Mouse (Mus musculus) mouse embryonic stem cell (cell line): ENCODE measurements around the gene Tamm41.

Source experiments
- in situ Hi-C, 2 experiments: fragments of 300-500 bp; cut with MboI; formaldehyde crosslinking; loops; 1 replicate in 1 of 2; 3 replicates in 1 of 2; pipeline ENCODE4 v1.14.3; 2019 to 2020; ENCODE audit warnings: low sequenced_read_pairs in 2 of 2, low pct_unique_long_range_greater_than_20kb in 1 of 2, mixed read lengths in 1 of 2; ENCODE audit not compliant: unreplicated experiment in 1 of 2

Tamm41 gene

GRCm38 (mm10) chr6:114961276-114962068, 76.2 kb downstream of the Tamm41 start:
- in situ Hi-C loops: no loop called here

DNA sequence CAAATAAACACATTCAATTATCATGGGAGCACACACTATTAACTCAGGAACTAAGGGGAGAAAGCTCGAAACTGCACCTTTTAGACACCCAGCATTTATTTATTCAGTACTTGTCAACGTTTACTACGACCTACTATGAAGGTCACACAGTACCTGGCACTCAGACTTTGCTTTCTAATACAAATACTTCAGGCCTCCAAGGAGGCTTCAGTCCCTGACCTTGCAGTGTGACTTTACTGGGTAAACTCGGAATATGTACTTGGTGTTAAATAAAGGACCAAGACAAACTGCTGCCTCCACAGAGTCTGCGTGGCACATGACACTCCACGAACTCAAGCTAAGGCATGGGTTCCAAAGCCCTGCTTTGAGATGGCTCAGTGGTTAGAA, 78.7 kb downstream of the Tamm41 start:
- in situ Hi-C loops: no loop called here

DNA sequence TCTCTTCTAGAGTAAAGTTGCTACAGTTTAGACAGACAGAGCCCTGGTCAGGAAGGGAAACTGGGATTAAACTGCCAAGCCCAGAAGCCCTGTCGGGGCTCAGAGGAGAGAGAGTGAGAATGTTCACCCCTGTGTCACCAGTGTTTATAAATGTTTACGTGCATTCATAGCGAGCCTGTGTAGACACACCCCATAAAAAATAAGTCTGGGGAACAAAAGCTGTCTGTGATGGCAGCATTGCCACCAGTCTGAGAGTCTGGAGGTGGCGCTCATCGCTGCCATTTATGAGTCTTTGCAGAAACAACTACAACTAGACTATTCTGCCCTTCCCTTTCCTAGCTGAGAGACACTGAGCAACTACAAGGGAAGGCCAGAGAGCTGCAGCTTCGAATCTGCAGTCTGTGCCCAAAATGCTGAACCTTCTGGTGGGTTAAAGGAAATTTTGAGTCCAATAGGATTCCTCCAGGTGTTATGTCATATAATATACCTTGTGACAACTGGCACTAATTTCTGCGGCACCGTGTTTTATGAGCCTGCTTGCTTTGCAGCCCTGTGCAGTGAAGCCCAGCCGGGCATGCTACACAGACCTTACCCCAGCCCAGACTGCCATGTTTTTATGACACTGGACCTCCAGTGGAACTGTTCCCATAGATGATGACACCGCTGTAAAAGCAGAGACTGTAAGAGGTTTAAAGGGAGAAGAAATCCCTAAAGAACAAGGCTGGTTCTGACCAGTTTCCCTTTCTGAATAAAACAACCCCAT, 79.2 kb downstream of the Tamm41 start:
- in situ Hi-C loops: no loop called here

DNA sequence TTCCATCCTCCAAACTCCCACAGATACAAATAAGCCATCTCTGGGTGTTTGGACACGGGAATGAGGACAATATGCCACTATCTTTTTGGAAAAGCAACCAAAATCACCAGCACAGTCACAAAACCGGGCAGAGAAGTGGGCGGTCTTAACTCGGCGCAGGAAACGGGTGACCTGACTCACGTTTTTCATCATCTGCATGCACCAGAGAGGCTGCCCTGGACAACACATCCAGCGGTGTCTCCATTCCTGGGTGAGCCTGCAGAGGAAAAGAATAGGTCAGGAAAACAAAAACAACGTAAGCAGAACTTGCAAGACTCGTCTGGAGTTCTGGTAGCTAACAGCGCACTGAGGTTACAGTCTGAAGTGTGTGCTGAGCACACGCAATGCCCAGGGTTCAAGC, 79.9 kb downstream of the Tamm41 start:
- in situ Hi-C loops: no loop called here

DNA sequence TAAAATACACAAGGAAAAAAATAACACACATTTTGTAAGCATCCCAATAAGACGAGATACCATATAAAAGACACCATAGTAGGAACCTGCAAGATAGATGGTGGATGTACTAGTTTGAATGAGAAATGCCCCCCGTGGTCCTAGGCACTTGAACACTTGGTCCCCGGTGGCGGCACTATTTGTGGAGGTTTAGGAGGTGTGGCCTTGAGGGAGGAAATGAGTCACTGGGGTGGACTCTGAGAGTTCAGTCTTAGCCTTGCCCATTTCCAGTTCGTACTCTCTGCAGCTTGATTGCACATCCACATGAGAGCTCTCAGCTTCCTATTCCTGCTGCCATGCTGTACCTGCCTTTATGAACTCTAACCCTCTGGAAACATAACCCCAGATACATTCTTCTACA, 83.2 kb downstream of the Tamm41 start:
- in situ Hi-C loops: no loop called here
